ENCODE assay signal across 9 mouse cellular contexts in the genomic region with DNA sequence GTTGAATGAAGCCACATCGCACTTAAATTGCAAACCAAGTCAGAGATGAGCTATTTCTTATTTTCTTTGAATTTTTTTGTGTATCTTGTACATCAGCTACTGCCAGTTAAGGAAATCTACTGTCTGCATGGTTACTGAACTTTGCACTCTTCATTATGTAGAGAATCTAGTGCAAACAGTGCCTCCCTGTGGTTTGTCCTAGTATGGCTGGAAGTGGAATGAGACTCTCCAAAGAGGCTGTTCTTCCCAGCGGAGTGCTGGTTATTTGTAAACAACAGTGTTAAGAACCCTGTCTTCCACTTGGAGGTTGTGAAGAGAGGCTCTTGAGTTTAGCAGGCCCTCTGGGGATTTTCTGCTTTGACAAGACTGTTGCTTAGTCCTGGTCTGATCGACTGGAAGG. TPM values are rescaled to one million over a fixed set of nuclear protein-coding genes. Genes with fewer than 3 reads are reported as not detected.
DNase-seq lines count a peak whose midpoint lies in the region; ATAC-seq and TF ChIP-seq lines count a peak whose summit lies in the region.
"Had no signal": no experiment of that assay in that cellular context is flagged by ENCODE, and none has a peak within 500 bp of the region (broad histone marks: within the 10 kb centered on the region; RNA-seq: fewer than 3 reads in every experiment).

No protein-coding gene starts in this region.

- no peak for ATAC-seq in kidney, embryonic 14.5 days (ENCODE audit: low FRiP score, low TSS enrichment)
- peak; percentile 47 for ATAC-seq in forebrain, embryonic 15.5 days (replicated peaks)

- H3K9me3 ChIP-seq in kidney, embryonic 14.5 days (ENCODE audit: control insufficient read depth, low read length) = no peaks in the 10 kb centered on the region
- no peaks in the 10 kb centered on the region for H3K9me3 ChIP-seq in E14TG2a.4 (ENCODE audit: low read length)
- H3K9me3 ChIP-seq in forebrain, embryonic 15.5 days = no peaks in the 10 kb centered on the region
- H3K9me3 ChIP-seq: liver, embryonic 13.5 days had no signal

- H3K36me3 ChIP-seq in kidney, embryonic 14.5 days (ENCODE audit: control insufficient read depth, insufficient read depth, low read length) = no peaks in the 10 kb centered on the region
- no peaks in the 10 kb centered on the region for H3K36me3 ChIP-seq in E14TG2a.4 (ENCODE audit: insufficient read depth, low read length)
- no peaks in the 10 kb centered on the region for H3K36me3 ChIP-seq in forebrain, embryonic 15.5 days
- H3K36me3 ChIP-seq: liver, embryonic 13.5 days had no signal

- H3K9ac ChIP-seq in kidney, embryonic 14.5 days (ENCODE audit: low read depth, low read length) = no peak overlapping the region
- H3K9ac ChIP-seq in forebrain, embryonic 15.5 days (replicated peaks) = no peak overlapping the region
- H3K9ac ChIP-seq: liver, embryonic 13.5 days had no signal

- H3K4me2 ChIP-seq in kidney, embryonic 14.5 days (replicated peaks; ENCODE audit: low read depth, low read length) = no peak overlapping the region
- no peak overlapping the region for H3K4me2 ChIP-seq in forebrain, embryonic 15.5 days (replicated peaks)
- H3K4me2 ChIP-seq: liver, embryonic 13.5 days had no signal

- no peak overlapping the region for H3K4me3 ChIP-seq in kidney, embryonic 14.5 days (ENCODE audit: low read length)
- H3K4me3 ChIP-seq in E14TG2a.4 (replicated peaks; ENCODE audit: low read length) = no peak overlapping the region
- H3K4me3 ChIP-seq in forebrain, embryonic 15.5 days = no peak overlapping the region
- H3K4me3 ChIP-seq: liver, embryonic 13.5 days had no signal

- WGBS in kidney, embryonic 14.5 days = 30% methylated on average over 3 of the region's 3 CpGs
- 25% methylated on average over 3 of the region's 3 CpGs for WGBS in forebrain, embryonic 15.5 days

- peak; percentile 29 for DNase-seq in kidney, adult 11 months
- peak; percentile 68 for DNase-seq in brain, adult 2 months (ENCODE audit: low read depth, low spot score)
- peak; percentile 68 for DNase-seq in kidney, postnatal 10 days
- DNase-seq in mesoderm, embryonic 11.5 days (ENCODE audit: low read depth, low spot score) = peak; percentile 50
- no peak for DNase-seq in T-cell, adult 2 months (ENCODE audit: low spot score)
- DNase-seq: liver, embryonic 13.5 days had no signal

- no peak overlapping the region for H3K27ac ChIP-seq in kidney, embryonic 14.5 days (ENCODE audit: low read depth, low read length)
- H3K27ac ChIP-seq in forebrain, embryonic 15.5 days (replicated peaks) = no peak overlapping the region
- H3K27ac ChIP-seq: liver, embryonic 13.5 days had no signal

- H3K27me3 ChIP-seq in kidney, embryonic 14.5 days (ENCODE audit: control insufficient read depth, insufficient read depth, low read length) = no peaks in the 10 kb centered on the region
- H3K27me3 ChIP-seq in E14TG2a.4 (ENCODE audit: insufficient read depth, low read length) = no peaks in the 10 kb centered on the region
- no peaks in the 10 kb centered on the region for H3K27me3 ChIP-seq in forebrain, embryonic 15.5 days
- H3K27me3 ChIP-seq: liver, embryonic 13.5 days had no signal

- peak; percentile 66 for TF ChIP-seq CTCF in E14TG2a.4 (conservative IDR thresholded peaks at IDR 0.05; ENCODE audit: low read length)

- H3K4me1 ChIP-seq in kidney, embryonic 14.5 days (ENCODE audit: control insufficient read depth, insufficient read depth, low read length) = no peaks in the 10 kb centered on the region
- H3K4me1 ChIP-seq in E14TG2a.4 (replicated peaks; ENCODE audit: low read depth, low read length) = no peaks in the 10 kb centered on the region
- no peaks in the 10 kb centered on the region for H3K4me1 ChIP-seq in forebrain, embryonic 15.5 days

RNA-seq across cellular contexts. Expression of a gene that starts 22.5 kb away (rescaled TPM):
- 275 and 385 TPM in 2 replicates for polyA plus RNA-seq in kidney, embryonic 14.5 days (2014; fragmentation: Nextera tagmentation; extraction: Ambion mirVana)
- polyA plus RNA-seq in forebrain, embryonic 15.5 days (2015; fragmentation: Nextera tagmentation; extraction: Ambion mirVana) = 266 and 271 TPM in 2 replicates

RNA-seq across cellular contexts. Expression of a gene that starts 49.2 kb away (rescaled TPM):
- 5.1 and 7.1 TPM in 2 replicates for polyA plus RNA-seq in kidney, embryonic 14.5 days (2014; fragmentation: Nextera tagmentation; extraction: Ambion mirVana)
- polyA plus RNA-seq in forebrain, embryonic 15.5 days (2015; fragmentation: Nextera tagmentation; extraction: Ambion mirVana) = 25.7 and 28.1 TPM in 2 replicates

RNA-seq across cellular contexts. Expression of a gene that starts 49.6 kb away (rescaled TPM):
- polyA plus RNA-seq in kidney, embryonic 14.5 days (2014; fragmentation: Nextera tagmentation; extraction: Ambion mirVana) = 14.4 and 15.0 TPM in 2 replicates
- 3.8 and 4.0 TPM in 2 replicates for polyA plus RNA-seq in forebrain, embryonic 15.5 days (2015; fragmentation: Nextera tagmentation; extraction: Ambion mirVana)
